Mouse (Mus musculus): ENCODE results near the gene Irf9. TPM values are rescaled to one million over a fixed set of nuclear protein-coding genes. Genes with fewer than 3 reads are reported as not detected.

The Irf9 gene
- total RNA-seq (2012; rRNA removed) = 5.0 and 8.5 TPM in 2 replicates
- polyA plus RNA-seq (2012; ENCODE audit: insufficient read depth in 1 of 2, insufficient read length in 2 of 2, low read depth in 1 of 2, low replicate concordance in 2 of 2, missing spikeins in 1 of 2) = 10 to 100 TPM in 1 of 2 experiments, not detected in 1; 14.8 TPM

DNA sequence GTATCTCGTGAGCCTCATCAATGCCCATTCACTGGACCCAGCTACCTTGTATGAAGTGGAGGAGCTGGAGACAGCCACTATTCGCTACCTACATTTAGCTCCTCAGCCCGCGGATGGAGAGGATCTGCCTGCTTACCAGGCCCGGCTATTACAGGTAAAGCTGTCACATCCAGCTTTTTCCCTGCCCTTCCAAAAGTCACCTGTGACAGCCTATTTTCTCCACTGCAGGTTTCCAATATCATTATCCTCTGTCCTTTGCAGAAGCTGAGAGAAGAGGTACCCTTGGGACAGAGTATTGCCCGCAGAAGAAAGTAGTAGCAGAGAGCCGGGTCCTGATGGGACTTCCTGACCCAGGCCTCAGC is at the start of gene Irf9:
Gene Irf9, plus strand, starts transcription at position 301 of the 362 bp plus-strand sequence.
- Histone ChIP-seq H3K79me2 (ENCODE audit: control insufficient read depth, insufficient read depth, low read length, poor library complexity) (no peaks in the 10 kb centered on the region), H3K9ac (ENCODE audit: control insufficient read depth, low read depth, low read length, poor library complexity, severe bottlenecking) (peak within 1 kb of the TSS; percentile 65), H3K27me3 (ENCODE audit: control insufficient read depth in 1 of 2, insufficient read depth in 2 of 2, low read length in 2 of 2) (no peaks in the 10 kb centered on the region), H3K27ac (ENCODE audit: control insufficient read depth, low read depth, low read length) (peak within 1 kb of the TSS; percentile 73), H3K4me3 (ENCODE audit: control insufficient read depth in 1 of 2, insufficient read depth in 1 of 2, low read depth in 2 of 2, low read length in 2 of 2) (peak within 1 kb of the TSS; percentile 54 to 84), H3K9me3 (replicated peaks; ENCODE audit: insufficient read depth, low read length) (no peaks in the 10 kb centered on the region), H3K4me1 (ENCODE audit: control insufficient read depth in 1 of 2, insufficient read depth in 2 of 2, low read length in 2 of 2) (peaks cover 3 to 7% of the 10 kb centered on the region in 2 experiments; a peak in 2 of 4 replicates), H3K36me3 (ENCODE audit: control insufficient read depth in 1 of 2, insufficient read depth in 2 of 2, low read length in 2 of 2) (peaks cover 0 to 12% of the 10 kb centered on the region in 2 experiments; a peak in 3 of 4 replicates)
- no peak for DNase-seq (ENCODE audit: low read depth, low spot score)
- TF ChIP-seq EP300 (IDR thresholded peaks at IDR 0.05; ENCODE audit: low read depth in 1 of 2, low read length in 2 of 2) = no peak
- TF ChIP-seq MAX (IDR thresholded peaks at IDR 0.05; ENCODE audit: low read length) = no peak
- TF ChIP-seq MAFK (IDR thresholded peaks at IDR 0.05; ENCODE audit: borderline replicate concordance, low read depth, low read length) = no peak
- no peak for TF ChIP-seq SMC3 (IDR thresholded peaks at IDR 0.05; ENCODE audit: low read depth, low read length)
- TF ChIP-seq ZMIZ1 (IDR thresholded peaks at IDR 0.05; ENCODE audit: low read depth, low read length) = no peak
- no peak for TF ChIP-seq ETS1 (IDR thresholded peaks at IDR 0.05; ENCODE audit: low read depth, low read length)
- TF ChIP-seq BHLHE40 (IDR thresholded peaks at IDR 0.05; ENCODE audit: borderline replicate concordance, low read depth, low read length) = no peak
- TF ChIP-seq CTCF (IDR thresholded peaks at IDR 0.05 in 2 of 3, conservative IDR thresholded peaks at IDR 0.05 in 1 of 3; ENCODE audit: control insufficient read depth in 1 of 3, insufficient read depth in 1 of 3, low read depth in 2 of 3, low read length in 3 of 3, poor library complexity in 1 of 3, severe bottlenecking in 1 of 3) = no peak
- no peak for TF ChIP-seq RAD21 (IDR thresholded peaks at IDR 0.05; ENCODE audit: low read depth, low read length)
- no peak for TF ChIP-seq ZKSCAN1 (IDR thresholded peaks at IDR 0.05; ENCODE audit: low read depth, low read length)
- no peak for TF ChIP-seq USF1 (IDR thresholded peaks at IDR 0.05; ENCODE audit: low read depth, low read length)
- no peak for TF ChIP-seq POLR2AphosphoS5 (IDR thresholded peaks at IDR 0.05; ENCODE audit: borderline replicate concordance, low read depth, low read length)
- no peak for TF ChIP-seq MXI1 (IDR thresholded peaks at IDR 0.05; ENCODE audit: low read depth, low read length)
- no peak for TF ChIP-seq TAL1 (IDR thresholded peaks at IDR 0.05; ENCODE audit: low read length)
- TF ChIP-seq TBP (IDR thresholded peaks at IDR 0.05; ENCODE audit: low read depth, low read length) = no peak
- no peak for TF ChIP-seq MYB (IDR thresholded peaks at IDR 0.05; ENCODE audit: low read depth, low read length)
- no peak for TF ChIP-seq NRF1 (IDR thresholded peaks at IDR 0.05; ENCODE audit: insufficient read depth, low read depth, low read length, poor library complexity, severe bottlenecking)
- TF ChIP-seq TCF12 (IDR thresholded peaks at IDR 0.05; ENCODE audit: low read depth, low read length) = no peak
- no peak for TF ChIP-seq ELF1 (IDR thresholded peaks at IDR 0.05; ENCODE audit: low read depth, low read length)
- TF ChIP-seq NELFE (IDR thresholded peaks at IDR 0.05; ENCODE audit: low read depth, low read length) = no peak

DNA sequence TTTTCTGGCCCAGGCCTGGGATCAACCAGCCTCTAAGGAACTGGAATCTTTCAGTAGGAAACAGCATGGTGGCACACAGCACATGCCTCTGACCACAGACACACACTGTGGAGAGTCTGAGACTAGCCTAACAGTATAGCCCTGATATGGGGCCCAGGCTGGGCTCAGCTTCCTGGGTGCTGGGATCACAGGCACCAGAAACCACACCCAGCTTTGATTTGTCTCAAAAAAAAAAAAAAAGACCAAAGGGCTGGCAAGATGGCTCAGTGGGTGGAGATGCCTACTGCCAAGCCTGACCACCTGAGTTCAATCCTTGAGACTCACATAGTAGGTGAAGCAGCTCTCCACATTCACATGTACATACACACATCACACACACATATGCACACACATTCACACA is 48.7 kb upstream of the Irf9 start:
- TF ChIP-seq ETS1 (IDR thresholded peaks at IDR 0.05; ENCODE audit: low read depth, low read length) (no peak), UBTF (IDR thresholded peaks at IDR 0.05; ENCODE audit: borderline replicate concordance, insufficient read depth, low read depth, low read length) (no peak), ZKSCAN1 (IDR thresholded peaks at IDR 0.05; ENCODE audit: low read depth, low read length) (no peak), KAT2A (conservative IDR thresholded peaks at IDR 0.05; ENCODE audit: low read depth, low read length) (no peak), NRF1 (IDR thresholded peaks at IDR 0.05; ENCODE audit: insufficient read depth, low read depth, low read length, poor library complexity, severe bottlenecking) (no peak), ZC3H11A (IDR thresholded peaks at IDR 0.05; ENCODE audit: low read depth, low read length) (no peak), JUND (IDR thresholded peaks at IDR 0.05; ENCODE audit: low read depth, low read length) (no peak), CHD2 (IDR thresholded peaks at IDR 0.05; ENCODE audit: low read length) (no peak), SIN3A (IDR thresholded peaks at IDR 0.05; ENCODE audit: low read length) (no peak), RCOR1 (IDR thresholded peaks at IDR 0.05; ENCODE audit: low read depth, low read length) (peak; percentile 72), EP300 (IDR thresholded peaks at IDR 0.05; ENCODE audit: low read depth in 1 of 2, low read length in 2 of 2) (no peak), GATA1 (IDR thresholded peaks at IDR 0.05; ENCODE audit: low read depth, low read length) (no peak), ZNF384 (IDR thresholded peaks at IDR 0.05; ENCODE audit: low read depth, low read length) (peak; percentile 83)
- Histone ChIP-seq H3K9ac (ENCODE audit: control insufficient read depth, low read depth, low read length, poor library complexity, severe bottlenecking) (no peak overlapping the region), H3K9me3 (replicated peaks; ENCODE audit: insufficient read depth, low read length) (no peaks in the 10 kb centered on the region), H3K36me3 (ENCODE audit: control insufficient read depth in 1 of 2, insufficient read depth in 2 of 2, low read length in 2 of 2) (peaks cover 1 to 32% of the 10 kb centered on the region in 2 experiments; a peak in 3 of 4 replicates), H3K79me2 (ENCODE audit: control insufficient read depth, insufficient read depth, low read length, poor library complexity) (no peaks in the 10 kb centered on the region; the same call in none of the 2 replicates), H3K4me3 (ENCODE audit: control insufficient read depth in 1 of 2, insufficient read depth in 1 of 2, low read depth in 2 of 2, low read length in 2 of 2) (no peak overlapping the region), H3K4me1 (ENCODE audit: control insufficient read depth in 1 of 2, insufficient read depth in 2 of 2, low read length in 2 of 2) (peaks cover 7 to 25% of the 10 kb centered on the region in 2 experiments; a peak in 3 of 4 replicates), H3K27ac (ENCODE audit: control insufficient read depth, low read depth, low read length) (no peak overlapping the region), H3K27me3 (ENCODE audit: control insufficient read depth in 1 of 2, insufficient read depth in 2 of 2, low read length in 2 of 2) (no peaks in the 10 kb centered on the region)
- no peak for DNase-seq (ENCODE audit: low read depth, low spot score)

Measured in MEL (cell line).